Mouse (Mus musculus): ENCODE measurements around the gene Ret. TPM values are rescaled to one million over a fixed set of nuclear protein-coding genes. Genes with fewer than 3 reads are reported as not detected.

The Ret gene
- polyA plus RNA-seq (2017; shearing (Covaris generic)): 0.17 TPM

DNA sequence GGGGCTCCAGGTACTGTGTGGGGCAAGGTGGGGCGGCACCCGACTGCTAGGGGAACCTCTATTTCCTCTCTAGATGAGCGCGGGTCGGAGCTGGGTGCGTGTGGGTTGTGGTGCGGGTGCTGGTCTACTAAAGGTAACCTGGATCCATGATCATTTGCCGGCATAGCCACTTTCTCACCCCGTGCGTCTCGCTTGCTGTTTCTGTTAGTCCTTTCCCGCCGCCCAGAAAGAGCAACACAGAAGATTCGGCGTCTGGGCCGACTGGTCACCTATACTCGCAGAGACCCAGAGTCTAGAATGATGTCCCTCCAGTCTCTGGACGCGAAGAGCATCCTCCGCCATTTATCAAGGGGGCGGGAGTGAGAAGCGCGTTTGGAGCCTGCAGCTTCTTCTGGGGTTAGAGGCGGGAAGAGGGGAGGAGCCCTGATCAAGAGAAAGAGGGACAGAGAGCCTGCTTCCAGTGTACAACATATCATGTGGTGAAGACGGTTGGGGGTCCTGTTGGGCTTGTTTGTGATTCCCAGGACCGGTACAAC, at the start of gene Ret:
Gene Ret, minus strand, starts transcription at position 279 of the 536 bp plus-strand sequence.

GRCm38 (mm10) chr6:118138731-118139709, 58.5 kb downstream of the Ret start, which contains the start of gene Csgalnact2:
Csgalnact2 (minus strand) TSS chr6:118139140.

Other genes starting within 250 kb of the Ret start
- 5.3 TPM for gene Rasgef1a, start 186.3 kb downstream of the Ret start, polyA plus RNA-seq (2017; shearing (Covaris generic))
- 20.1 TPM for gene Csgalnact2, start 58.6 kb downstream of the Ret start, polyA plus RNA-seq (2017; shearing (Covaris generic))
- gene Bms1, start 221.8 kb upstream of the Ret start, polyA plus RNA-seq (2017; shearing (Covaris generic)): 52.2 TPM

All from CD4-positive, CD25-positive, alpha-beta regulatory T cell (primary cell).